Comparison of ENCODE assay signal across 16 mouse cellular contexts in the genomic region with DNA sequence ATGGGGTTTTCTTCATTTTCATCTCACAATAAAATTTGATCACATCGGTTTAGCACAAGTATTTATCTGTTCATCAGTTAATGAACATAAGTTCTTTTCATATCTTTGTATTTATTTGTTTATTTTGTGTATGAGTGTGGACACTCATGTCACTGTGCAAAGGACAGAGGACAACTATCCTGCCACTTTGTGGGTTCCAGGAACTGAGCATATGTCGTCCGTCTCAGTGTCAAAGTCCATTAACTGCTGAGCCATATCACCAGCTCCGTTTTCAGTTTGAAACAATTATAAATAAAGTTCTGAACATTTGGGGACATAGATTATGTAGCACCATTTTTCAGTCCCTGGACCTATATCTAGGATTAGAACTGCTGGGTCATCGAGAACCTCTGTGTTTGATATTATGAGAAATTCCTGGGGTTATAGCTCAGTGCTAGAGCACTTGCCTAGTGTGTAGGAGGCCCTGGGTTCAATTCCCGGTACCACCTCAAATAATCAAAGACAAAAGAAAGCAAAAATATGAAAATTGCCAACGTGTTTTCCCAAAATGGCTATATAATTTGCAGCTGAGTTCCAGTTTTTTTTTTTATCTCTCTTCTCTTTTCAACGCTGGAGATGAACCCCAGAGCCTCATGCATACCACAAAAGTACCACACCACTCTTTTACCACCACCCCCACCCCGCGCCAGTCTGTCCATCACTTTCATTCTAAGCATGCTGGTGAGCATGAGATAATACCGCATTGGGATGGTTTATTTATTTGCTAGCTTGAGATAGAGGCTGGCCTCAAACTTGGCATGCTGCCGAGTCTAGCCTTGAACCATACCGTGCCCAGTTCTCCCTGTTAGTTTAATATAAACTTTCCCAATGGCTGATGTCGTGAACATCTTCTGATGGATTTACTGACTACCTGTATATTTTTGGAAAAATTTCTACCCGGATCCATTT. TPM values are rescaled to one million over a fixed set of nuclear protein-coding genes. Genes with fewer than 3 reads are reported as not detected.
A peak's percentile ranks its signal among the peaks of the same experiment; 100 is the strongest.
DNase-seq lines count a peak whose midpoint lies in the region; ATAC-seq and TF ChIP-seq lines count a peak whose summit lies in the region.
"Had no signal": no experiment of that assay in that cellular context is flagged by ENCODE, and none has a peak within 500 bp of the region (broad histone marks: within the 10 kb centered on the region; RNA-seq: fewer than 3 reads in every experiment).

No protein-coding gene starts in this region.

- 23% methylated on average over 15 of the region's 15 CpGs for WGBS in liver, embryonic 14.5 days (ENCODE audit: insufficient replicate concordance)
- WGBS in embryonic facial prominence, embryonic 10.5 days = 92% methylated on average over 15 of the region's 15 CpGs
- WGBS in hindbrain, postnatal 0 days = 86% methylated on average over 15 of the region's 15 CpGs

- H3K9ac ChIP-seq in MEL (ENCODE audit: control insufficient read depth, low read depth, low read length, poor library complexity, severe bottlenecking) = peak overlapping the region; percentile 49
- H3K9ac ChIP-seq in liver, embryonic 14.5 days (replicated peaks) = peak overlapping the region; percentile 48
- no peak overlapping the region for H3K9ac ChIP-seq in hindbrain, postnatal 0 days (replicated peaks; ENCODE audit: low read length)

- TF ChIP-seq CTCF in MEL (IDR thresholded peaks at IDR 0.05 in 2 of 3, conservative IDR thresholded peaks at IDR 0.05 in 1 of 3; ENCODE audit: control insufficient read depth in 1 of 3, insufficient read depth in 1 of 3, low read depth in 2 of 3, low read length in 3 of 3, poor library complexity in 1 of 3, severe bottlenecking in 1 of 3) = no peak
- TF ChIP-seq CTCF in liver, embryonic 14.5 days (IDR thresholded peaks at IDR 0.05; ENCODE audit: low read depth) = no peak
- TF ChIP-seq CTCF in hindbrain, postnatal 0 days (IDR thresholded peaks at IDR 0.05; ENCODE audit: low read depth) = no peak

- TF ChIP-seq EP300 in MEL (IDR thresholded peaks at IDR 0.05; ENCODE audit: low read depth in 1 of 2, low read length in 2 of 2) = peak; percentile 96 to 99
- TF ChIP-seq EP300 in liver, embryonic 14.5 days (IDR thresholded peaks at IDR 0.05; ENCODE audit: low read depth) = peak; percentile 87

- no peaks in the 10 kb centered on the region for H3K9me3 ChIP-seq in MEL (replicated peaks; ENCODE audit: insufficient read depth, low read length)
- H3K9me3 ChIP-seq in liver, embryonic 14.5 days (ENCODE audit: control insufficient read depth, low read length) = no peaks in the 10 kb centered on the region
- peaks cover 8% of the 10 kb centered on the region for H3K9me3 ChIP-seq in embryonic facial prominence, embryonic 10.5 days
- H3K9me3 ChIP-seq in hindbrain, postnatal 0 days (ENCODE audit: low read length) = no peaks in the 10 kb centered on the region

- DNase-seq in 416B (ENCODE audit: low read depth) (peak; percentile 69), MEL (ENCODE audit: low read depth, low spot score) (peak; percentile 94)
- peak; percentile 70 to 75 (median 73) for DNase-seq in liver, embryonic 14.5 days (ENCODE audit: low read depth in 3 of 3, low spot score in 3 of 3)
- no peak for DNase-seq in embryonic facial prominence, embryonic 10.5 days (ENCODE audit: low spot score)
- DNase-seq in heart, postnatal 36 days = no peak
- no peak for DNase-seq in hindbrain, postnatal 0 days (ENCODE audit: low spot score)
- DNase-seq: cerebellum, adult 2 months; layer of hippocampus, adult 9-11 months; lung, adult 18-20 months; thymus, postnatal 4 days had no signal

- peak; percentile 80 for ATAC-seq in erythroblast, adult 5-6 weeks (replicated peaks; ENCODE audit: low FRiP score, poor library complexity, severe bottlenecking)
- peak; percentile 88 for ATAC-seq in liver, embryonic 14.5 days (ENCODE audit: insufficient read depth)
- ATAC-seq in hindbrain, postnatal 0 days = no peak
- no peak for ATAC-seq in activated CD4-positive, CD25-positive, alpha-beta regulatory T cell, adult 4 months

- intact Hi-C loops in heart, postnatal 36 days (cut with DNase I) = no loop called here

- peaks cover 39% of the 10 kb centered on the region in 2 experiments for H3K4me1 ChIP-seq in MEL (ENCODE audit: control insufficient read depth in 1 of 2, insufficient read depth in 2 of 2, low read length in 2 of 2)
- peaks cover 40 to 54% of the 10 kb centered on the region in 2 experiments for H3K4me1 ChIP-seq in liver, embryonic 14.5 days (replicated peaks; ENCODE audit: control insufficient read depth in 2 of 2, insufficient read depth in 2 of 2, low read length in 1 of 2)
- H3K4me1 ChIP-seq in embryonic facial prominence, embryonic 10.5 days = peaks cover 17% of the 10 kb centered on the region
- peaks cover 12% of the 10 kb centered on the region; the same call in 1 of the 2 replicates for H3K4me1 ChIP-seq in hindbrain, postnatal 0 days (ENCODE audit: insufficient read depth, low read length)

- no peaks in the 10 kb centered on the region for H3K79me2 ChIP-seq in MEL (ENCODE audit: control insufficient read depth, insufficient read depth, low read length, poor library complexity)

- H3K4me2 ChIP-seq in liver, embryonic 14.5 days (ENCODE audit: low read depth) = peak overlapping the region; percentile 62
- H3K4me2 ChIP-seq in hindbrain, postnatal 0 days (ENCODE audit: low read depth, low read length) = no peak overlapping the region

- no peak for TF ChIP-seq POLR2A in MEL (IDR thresholded peaks at IDR 0.05; ENCODE audit: control insufficient read depth in 1 of 2, insufficient read depth in 1 of 2, low read depth in 1 of 2, low read length in 2 of 2, poor library complexity in 1 of 2)

- peak overlapping the region; percentile 5 to 37 for H3K4me3 ChIP-seq in MEL (ENCODE audit: control insufficient read depth in 1 of 2, insufficient read depth in 1 of 2, low read depth in 2 of 2, low read length in 2 of 2)
- peak overlapping the region; percentile 8 to 20; a peak in 2 of 4 replicates for H3K4me3 ChIP-seq in liver, embryonic 14.5 days (ENCODE audit: insufficient read depth in 1 of 2, low read depth in 2 of 2, low read length in 2 of 2)
- no peak overlapping the region for H3K4me3 ChIP-seq in embryonic facial prominence, embryonic 10.5 days
- no peak overlapping the region for H3K4me3 ChIP-seq in hindbrain, postnatal 0 days (ENCODE audit: low read length)
- H3K4me3 ChIP-seq: megakaryocyte, embryonic 14.5 days had no signal

- H3K27me3 ChIP-seq in MEL (ENCODE audit: control insufficient read depth in 1 of 2, insufficient read depth in 2 of 2, low read length in 2 of 2) = no peaks in the 10 kb centered on the region
- no peaks in the 10 kb centered on the region for H3K27me3 ChIP-seq in liver, embryonic 14.5 days (ENCODE audit: control insufficient read depth, insufficient read depth, low read length)
- H3K27me3 ChIP-seq in embryonic facial prominence, embryonic 10.5 days (replicated peaks; ENCODE audit: low read depth, poor library complexity, severe bottlenecking) = no peaks in the 10 kb centered on the region
- H3K27me3 ChIP-seq in hindbrain, postnatal 0 days (ENCODE audit: insufficient read depth, low read length) = no peaks in the 10 kb centered on the region
- H3K27me3 ChIP-seq: CH12.LX; megakaryocyte, embryonic 14.5 days had no signal

- TF ChIP-seq RAD21 in MEL (IDR thresholded peaks at IDR 0.05; ENCODE audit: low read depth, low read length) = no peak; the same call in 1 of the 2 replicates

- H3K27ac ChIP-seq in MEL (ENCODE audit: control insufficient read depth, low read depth, low read length) = peak overlapping the region; percentile 78
- H3K27ac ChIP-seq in liver, embryonic 14.5 days = peak overlapping the region; percentile 72
- no peak overlapping the region for H3K27ac ChIP-seq in embryonic facial prominence, embryonic 10.5 days (replicated peaks)
- no peak overlapping the region for H3K27ac ChIP-seq in hindbrain, postnatal 0 days
- H3K27ac ChIP-seq: kidney, postnatal 0 days had no signal

- H3K36me3 ChIP-seq in MEL (ENCODE audit: control insufficient read depth in 1 of 2, insufficient read depth in 2 of 2, low read length in 2 of 2) = peaks cover 0 to 49% of the 10 kb centered on the region in 2 experiments; a peak in 2 of 4 replicates
- no peaks in the 10 kb centered on the region; the same call in 1 of the 2 replicates for H3K36me3 ChIP-seq in liver, embryonic 14.5 days (replicated peaks; ENCODE audit: control insufficient read depth, insufficient read depth, low read depth)
- peaks cover 34% of the 10 kb centered on the region for H3K36me3 ChIP-seq in embryonic facial prominence, embryonic 10.5 days (replicated peaks)
- H3K36me3 ChIP-seq in hindbrain, postnatal 0 days (ENCODE audit: insufficient read depth, low read length) = no peaks in the 10 kb centered on the region

TF ChIP-seq in MEL, 35 proteins besides CTCF, POLR2A, EP300 and RAD21 (continues in another document):
- TF ChIP-seq MEF2A (IDR thresholded peaks at IDR 0.05; ENCODE audit: extremely low read depth, insufficient replicate concordance, low read depth, low read length, poor library complexity, severe bottlenecking) = peak; percentile 74; the same call in 1 of the 2 replicates
- TF ChIP-seq ETS1 (IDR thresholded peaks at IDR 0.05; ENCODE audit: low read depth, low read length) = peak; percentile 93
- TF ChIP-seq TAL1 (IDR thresholded peaks at IDR 0.05; ENCODE audit: low read length) = peak; percentile 92
- 0 out of 2 replicates have a peak, but pooled peaks have one; percentile 5 for TF ChIP-seq SMC3 (IDR thresholded peaks at IDR 0.05; ENCODE audit: low read depth, low read length)
- TF ChIP-seq MYC (IDR thresholded peaks at IDR 0.05; ENCODE audit: low read depth, low read length) = peak; percentile 92
- TF ChIP-seq NRF1 (IDR thresholded peaks at IDR 0.05; ENCODE audit: insufficient read depth, low read depth, low read length, poor library complexity, severe bottlenecking) = no peak
- no peak for TF ChIP-seq USF1 (IDR thresholded peaks at IDR 0.05; ENCODE audit: low read depth, low read length)
- no peak for TF ChIP-seq GABPA (IDR thresholded peaks at IDR 0.05; ENCODE audit: low read depth, low read length)

RNA-seq across cellular contexts. Expression of a gene that starts 28.6 kb away (rescaled TPM):
- 2.1 and 3.2 TPM in 2 replicates for total RNA-seq in MEL (2012; rRNA removed)
- 10 to 100 TPM in 1 of 2 experiments, not detected in 1; 10.6 TPM for polyA plus RNA-seq in MEL (2012; ENCODE audit: insufficient read depth in 1 of 2, insufficient read length in 2 of 2, low read depth in 1 of 2, low replicate concordance in 2 of 2, missing spikeins in 1 of 2)
- 10.0 and 18.1 TPM in 2 replicates for total RNA-seq in erythroblast, adult 5-6 weeks (2015; ENCODE audit: low replicate concordance)
- total RNA-seq in erythroblast, adult 5-6 weeks (2017; ENCODE audit: low replicate concordance) = 18.9 and 23.7 TPM in 2 replicates
- polyA plus RNA-seq in liver, embryonic 14.5 days (2012; rRNA removed) = 5.0 and 7.7 TPM in 2 replicates
- 4.3 and 5.2 TPM in 2 replicates for polyA plus RNA-seq in liver, embryonic 14.5 days (2014; fragmentation: Nextera tagmentation; extraction: Ambion mirVana)
- 32.7 and 33.4 TPM in 2 replicates for polyA plus RNA-seq in embryonic facial prominence, embryonic 10.5 days (2016; fragmentation: Nextera tagmentation; extraction: Ambion mirVana)
- 1 to 10 TPM; 2.4 to 2.7 TPM for total RNA-seq in heart, postnatal 36 days (2021)
- 55.3 and 66.4 TPM in 2 replicates for total RNA-seq in hindbrain, postnatal 0 days (2014; rRNA removed)
- polyA plus RNA-seq in hindbrain, postnatal 0 days (2015; fragmentation: Nextera tagmentation; extraction: Ambion mirVana) = 52.5 and 56.4 TPM in 2 replicates
- polyA plus RNA-seq in activated CD4-positive, CD25-positive, alpha-beta regulatory T cell, adult 4 months (2017; shearing (Covaris generic)) = under 1 TPM; 0.50 to 0.53 TPM
- total RNA-seq: monocyte, adult 5-6 weeks had no signal

Comparison
In these comparisons a context has a peak if more than half of its experiments do, and no peak if none do; other contexts are left out.
1. DNase-seq: peak in 416B (single experiment), MEL (single experiment) and liver, embryonic 14.5 days (3 of 3); none in embryonic facial prominence, embryonic 10.5 days (single experiment), heart, postnatal 36 days (0 of 2) and hindbrain, postnatal 0 days (single experiment).
2. H3K27ac ChIP-seq: peak in MEL (single experiment) and liver, embryonic 14.5 days (single experiment); none in embryonic facial prominence, embryonic 10.5 days (single experiment) and hindbrain, postnatal 0 days (single experiment).
3. H3K4me3 ChIP-seq: peak in MEL (2 of 2) and liver, embryonic 14.5 days (2 of 2); none in embryonic facial prominence, embryonic 10.5 days (single experiment) and hindbrain, postnatal 0 days (single experiment).
4. ATAC-seq: peak in erythroblast, adult 5-6 weeks (single experiment) and liver, embryonic 14.5 days (single experiment); none in hindbrain, postnatal 0 days (single experiment) and activated CD4-positive, CD25-positive, alpha-beta regulatory T cell, adult 4 months (single experiment).